Mouse (Mus musculus) hindbrain, embryonic 15.5 days (tissue): ENCODE measurements at regions not wholly inside any gene's neighbourhood (a gene's known extent, or its start where the extent isn't known, plus 50 kb on each side); places are given as distances from the start of the nearest gene placed in this dataset.

Experiments
- ATAC-seq: fragments of 200-750 bp; cut with Nextera tagmentation; 2 replicates; pipeline ENCODE4 v1.8.0; 2017; ENCODE audit warnings: low read depth, moderate number of reproducible peaks, moderate TSS enrichment; ENCODE audit not compliant: low FRiP score
- H3K27ac ChIP-seq: fragments of 300-500 bp; sonication (generic); replicated peaks from 2 replicates; pipeline ENCODE4 v1.5.1; 2015; ENCODE audit warnings: mild to moderate bottlenecking, inconsistent platforms
- H3K27me3 ChIP-seq: fragments of 300-500 bp; sonication (generic); 2 replicates; pipeline ENCODE4 v1.6.1; 2015; ENCODE audit warnings: control low read depth, inconsistent platforms
- H3K36me3 ChIP-seq: fragments of 300-500 bp; sonication (generic); 2 replicates; pipeline ENCODE4 v1.6.1; 2015; ENCODE audit warnings: control low read depth, inconsistent platforms
- H3K4me1 ChIP-seq: fragments of 300-500 bp; sonication (generic); replicated peaks from 2 replicates; pipeline ENCODE4 v1.6.1; 2015; ENCODE audit warnings: control low read depth, inconsistent platforms
- H3K4me2 ChIP-seq: fragments of 300-500 bp; sonication (generic); 2 replicates; pipeline ENCODE4 v1.6.1; 2015; ENCODE audit warnings: moderate library complexity, mild to moderate bottlenecking, inconsistent platforms
- H3K4me3 ChIP-seq: fragments of 300-500 bp; sonication (generic); 2 replicates; pipeline ENCODE4 v1.5.1; 2015; ENCODE audit warnings: mild to moderate bottlenecking, inconsistent platforms
- H3K9ac ChIP-seq: fragments of 300-500 bp; sonication (generic); 2 replicates; pipeline ENCODE4 v1.6.1; 2015; ENCODE audit warnings: inconsistent platforms
- H3K9me3 ChIP-seq: fragments of 300-500 bp; sonication (generic); 2 replicates; pipeline ENCODE4 v1.6.1; 2016; ENCODE audit warnings: control low read depth, inconsistent platforms
- WGBS: fragments of 180-500 bp; shearing (Covaris S2); methylation state at CpG from one replicate; pipeline ENCODE4 v1.1.7; 2015; 5-methylcytosine and 5-hydroxymethylcytosine counted together

- Histone ChIP-seq H3K36me3 (no peaks in the 10 kb centered on the region), H3K27ac (no peak overlapping the region), H3K9ac (no peak overlapping the region), H3K4me2 (no peak overlapping the region), H3K27me3 (no peaks in the 10 kb centered on the region), H3K9me3 (no peaks in the 10 kb centered on the region), H3K4me1 (peaks cover 8% of the 10 kb centered on the region; the same call in 1 of the 2 replicates), H3K4me3 (no peak overlapping the region)
- 65% methylated on average over 17 of the region's 17 CpGs for WGBS
- ATAC-seq: no peak
These were observed 59.4 kb upstream of the Sash1 start for GRCm38 (mm10) chr10:8945195-8945751.

- H3K9me3 ChIP-seq: no peaks in the 10 kb centered on the region
- H3K4me3 ChIP-seq: no peak overlapping the region
- H3K4me2 ChIP-seq: no peak overlapping the region
These were observed 58.7 kb upstream of the Sash1 start for GRCm38 (mm10) chr10:8944586-8944985.

GRCm38 (mm10) chr10:8943698-8944097 lies 57.8 kb upstream of the Sash1 start:
- Histone ChIP-seq H3K4me2 (no peak overlapping the region), H3K27me3 (no peaks in the 10 kb centered on the region), H3K36me3 (no peaks in the 10 kb centered on the region), H3K9me3 (no peaks in the 10 kb centered on the region), H3K4me3 (no peak overlapping the region), H3K4me1 (peaks cover 8% of the 10 kb centered on the region; the same call in 1 of the 2 replicates), H3K9ac (no peak overlapping the region), H3K27ac (no peak overlapping the region)
- WGBS: 89% methylated on average over 6 of the region's 6 CpGs
- no peak for ATAC-seq

More at GRCm38 (mm10) chr10:8944586-8944985, 58.7 kb upstream of the Sash1 start:
- H3K36me3 ChIP-seq: no peaks in the 10 kb centered on the region
- ATAC-seq: no peak
- 75% methylated on average over 5 of the region's 5 CpGs for WGBS
- no peak overlapping the region for H3K27ac ChIP-seq
- no peak overlapping the region for H3K9ac ChIP-seq
- H3K27me3 ChIP-seq: no peaks in the 10 kb centered on the region
- H3K4me1 ChIP-seq: peaks cover 8% of the 10 kb centered on the region; the same call in 1 of the 2 replicates

DNA sequence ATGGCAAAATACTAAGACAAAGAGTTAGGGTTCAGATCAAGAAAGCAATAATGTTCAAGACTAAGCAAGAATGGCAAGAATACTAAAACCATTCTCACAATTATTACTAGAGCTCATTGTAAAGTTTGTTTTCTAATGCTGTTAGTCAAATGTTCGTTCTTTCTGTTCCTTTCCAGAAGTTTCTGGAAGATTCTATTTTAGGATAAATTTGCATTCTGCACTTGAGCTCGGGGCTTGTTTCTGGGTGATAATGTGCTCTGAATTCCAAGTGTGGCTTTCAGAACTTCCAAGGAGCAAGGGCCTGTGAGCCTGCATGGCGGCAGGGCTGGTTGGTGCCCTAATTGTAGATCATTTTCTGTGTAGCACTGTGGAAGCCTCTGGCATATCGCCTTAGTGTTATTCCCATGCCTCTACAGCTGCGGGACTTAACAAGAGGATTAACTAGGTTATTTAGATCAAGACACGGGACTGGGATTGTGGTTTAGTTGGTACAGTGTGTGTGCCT lies 57.1 kb upstream of the Sash1 start:
- no peak overlapping the region for H3K27ac ChIP-seq
- ATAC-seq: no peak

DNA sequence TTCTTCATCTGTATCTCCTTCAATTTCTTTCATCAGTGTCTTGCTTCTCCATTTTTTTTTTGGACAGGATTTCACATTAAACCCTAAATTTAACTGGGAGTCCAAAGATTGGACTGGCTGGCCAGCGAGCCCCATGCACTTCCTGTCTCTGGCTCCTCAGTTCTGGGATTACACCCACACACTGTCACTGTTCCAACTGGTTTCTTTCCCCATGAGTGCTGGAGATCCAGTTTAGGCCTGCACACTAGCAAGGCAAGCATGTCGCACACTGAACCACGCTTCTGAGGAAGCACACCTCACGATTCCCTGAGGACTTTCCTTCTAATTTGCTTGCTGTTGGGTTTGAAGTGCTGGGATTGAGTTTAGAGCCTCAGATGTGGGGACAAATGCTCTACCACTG lies 50.5 kb upstream of the Sash1 start:
- Histone ChIP-seq H3K36me3 (no peaks in the 10 kb centered on the region), H3K4me3 (no peak overlapping the region)
- WGBS: 88% methylated on average over 4 of the region's 4 CpGs

More for the DNA sequence above, 57.1 kb upstream of the Sash1 start:
- Histone ChIP-seq H3K4me3 (no peak overlapping the region), H3K9me3 (no peaks in the 10 kb centered on the region), H3K36me3 (no peaks in the 10 kb centered on the region), H3K4me1 (peaks cover 8% of the 10 kb centered on the region; the same call in 1 of the 2 replicates), H3K9ac (no peak overlapping the region), H3K4me2 (no peak overlapping the region), H3K27me3 (no peaks in the 10 kb centered on the region)
- 89% methylated on average over 6 of the region's 6 CpGs for WGBS

More for the DNA sequence above, 50.5 kb upstream of the Sash1 start:
- Histone ChIP-seq H3K27ac (no peak overlapping the region), H3K9ac (no peak overlapping the region), H3K4me2 (no peak overlapping the region), H3K9me3 (no peaks in the 10 kb centered on the region), H3K27me3 (no peaks in the 10 kb centered on the region), H3K4me1 (no peaks in the 10 kb centered on the region)
- ATAC-seq: no peak
